Mouse (Mus musculus) kidney, adult 2 months (tissue): ENCODE measurements around the gene Chrm1. TPM values are rescaled to one million over a fixed set of nuclear protein-coding genes. Genes with fewer than 3 reads are reported as not detected.

ENCODE experiments used
- DNase-seq: peaks from one replicate; pipeline ENCODE4 v3.0.0; 2021
- H3K27ac ChIP-seq: fragments of 200-500 bp; 2 replicates; pipeline ENCODE4 v1.5.1; 2012; ENCODE audit warnings: low read depth, low read length, control low read depth, inconsistent platforms; ENCODE audit not compliant: insufficient read depth
- H3K27me3 ChIP-seq: fragments of 200-500 bp; replicated peaks from 2 replicates; pipeline ENCODE4 v1.6.1; 2012; ENCODE audit warnings: mild to moderate bottlenecking, moderate library complexity, low read length, inconsistent platforms; ENCODE audit not compliant: control insufficient read depth, insufficient read depth
- H3K36me3 ChIP-seq: fragments of 200-500 bp; 2 replicates; pipeline ENCODE4 v1.6.1; 2012; ENCODE audit warnings: mild to moderate bottlenecking, moderate library complexity, low read length, inconsistent platforms; ENCODE audit not compliant: control insufficient read depth, insufficient read depth
- H3K4me1 ChIP-seq: fragments of 200-500 bp; 2 replicates; pipeline ENCODE4 v1.6.1; 2011; ENCODE audit warnings: low read length; ENCODE audit not compliant: control insufficient read depth, insufficient read depth
- H3K4me3 ChIP-seq: fragments of 200-500 bp; 2 replicates; pipeline ENCODE4 v1.5.1; 2011; ENCODE audit warnings: mild to moderate bottlenecking, low read depth, low read length, control low read depth; ENCODE audit not compliant: insufficient read depth
- CTCF ChIP-seq: fragments of 200-500 bp; conservative IDR thresholded peaks from 2 replicates; pipeline ENCODE4 v1.5.1; 2011; ENCODE audit warnings: low read depth, mild to moderate bottlenecking, control low read depth, low read length, moderate library complexity, mixed read lengths; ENCODE audit not compliant: insufficient read depth, insufficient read length
- POLR2A ChIP-seq: fragments of 200-500 bp; IDR thresholded peaks from one replicate; pipeline ENCODE4 v1.6.1; 2011; ENCODE audit warnings: low read depth, low read length, control low read depth
- WGBS: fragments of 180-500 bp; shearing (Covaris S2); methylation state at CpG from one replicate; pipeline ENCODE4 v1.1.7; 2018; 5-methylcytosine and 5-hydroxymethylcytosine counted together
- polyA plus RNA-seq: library from polyadenylated mRNA; depleted of rRNA; stranded (reverse); fragments of >200 nt; gene quantifications from 2 replicates; pipeline ENCODE4 v1.2.3, GENCODE M21; 2012; rRNA removed

Gene Chrm1
- 0.53 and 0.62 TPM in 2 replicates for polyA plus RNA-seq

DNA sequence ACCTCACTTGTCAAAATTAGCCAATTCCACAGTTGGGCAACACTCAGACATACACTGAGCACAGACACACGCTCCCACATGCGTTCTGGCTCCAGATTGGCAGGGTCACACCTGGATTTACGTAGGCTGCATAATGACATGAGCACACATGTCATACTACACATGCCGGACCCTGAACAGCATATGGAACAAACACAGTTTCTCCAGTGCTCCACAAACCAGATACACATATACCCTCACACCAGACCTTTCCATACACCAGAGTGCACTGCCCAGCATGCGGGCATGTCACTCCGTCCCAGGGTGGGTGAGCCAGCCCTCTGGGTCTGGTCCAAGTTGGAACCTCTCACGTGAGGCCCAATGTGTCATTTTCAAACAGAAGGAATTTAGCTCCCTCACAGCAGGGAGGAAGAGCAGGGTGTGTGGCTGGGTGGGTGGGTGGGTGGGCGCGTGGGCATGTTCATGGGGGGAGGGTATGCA is at the start of gene Chrm1:
Gene Chrm1 (plus strand): TSS at position 430 of the 480 bp plus-strand sequence.
- DNase-seq, result no peak
- H3K4me1 ChIP-seq, result no peaks in the 10 kb centered on the region
- 61% methylated on average over 9 of the region's 9 CpGs for WGBS
- no peaks in the 10 kb centered on the region for H3K27me3 ChIP-seq
- H3K4me3 ChIP-seq, result no peak within 1 kb of the TSS
- TF ChIP-seq CTCF (no peak), POLR2A (no peak)
- no peaks in the 10 kb centered on the region for H3K36me3 ChIP-seq
- no peak within 1 kb of the TSS for H3K27ac ChIP-seq

DNA sequence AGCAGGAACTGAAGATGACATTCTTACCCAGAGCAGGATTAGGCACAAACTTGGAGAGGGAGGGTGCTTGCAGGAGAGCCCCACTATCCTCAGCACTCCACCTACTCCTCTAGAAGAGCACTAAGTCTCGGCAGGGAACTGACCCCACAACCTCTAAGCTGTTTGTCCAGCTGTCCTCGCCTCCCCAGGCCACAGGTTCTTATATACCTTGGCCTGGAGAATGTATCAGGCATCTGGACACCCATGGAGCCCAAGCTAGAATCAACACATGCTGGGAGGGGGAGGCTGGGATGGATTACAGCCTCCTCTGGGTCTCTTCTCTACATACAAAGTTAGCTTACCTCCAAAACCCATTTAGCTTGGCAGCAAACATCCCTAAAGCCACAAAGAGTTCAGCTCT is 49.2 kb upstream of the Chrm1 start:
- Histone ChIP-seq H3K36me3 (no peaks in the 10 kb centered on the region), H3K27me3 (no peaks in the 10 kb centered on the region), H3K27ac (peak overlapping the region; percentile 98; the same call in 1 of the 2 replicates), H3K4me3 (no peak overlapping the region), H3K4me1 (peaks cover 22% of the 10 kb centered on the region)
- no peak for TF ChIP-seq CTCF
- TF ChIP-seq POLR2A, result no peak
- no peak for DNase-seq
- WGBS, result 57% methylated on average over 2 of the region's 2 CpGs

DNA sequence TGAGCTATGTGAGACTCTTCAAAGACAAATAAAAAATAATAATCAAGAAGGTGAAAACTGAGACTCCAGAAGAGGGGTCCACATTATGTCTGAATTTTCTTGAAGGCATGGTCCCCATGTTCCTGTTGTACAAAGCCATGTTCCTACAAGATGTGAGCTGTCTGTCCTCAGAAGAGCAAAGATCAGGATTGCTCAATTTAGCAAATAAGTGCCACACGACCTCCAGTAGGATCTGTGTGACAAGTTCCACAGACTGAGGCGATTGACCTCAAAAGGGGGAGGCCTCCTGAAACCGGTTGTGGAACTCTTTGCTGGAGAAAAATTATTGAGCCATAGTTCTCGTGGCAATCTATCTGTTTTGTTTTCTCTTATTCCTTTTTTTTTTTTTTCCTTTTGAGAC is 47.3 kb upstream of the Chrm1 start:
- H3K27ac ChIP-seq, result no peak overlapping the region
- no peak overlapping the region for H3K4me3 ChIP-seq
- no peaks in the 10 kb centered on the region for H3K27me3 ChIP-seq
- H3K36me3 ChIP-seq, result no peaks in the 10 kb centered on the region; the same call in 1 of the 2 replicates
- H3K4me1 ChIP-seq, result peaks cover 16% of the 10 kb centered on the region
- TF ChIP-seq CTCF (no peak), POLR2A (no peak)
- WGBS, result 36% methylated on average over 4 of the region's 4 CpGs
- peak; percentile 48 for DNase-seq

DNA sequence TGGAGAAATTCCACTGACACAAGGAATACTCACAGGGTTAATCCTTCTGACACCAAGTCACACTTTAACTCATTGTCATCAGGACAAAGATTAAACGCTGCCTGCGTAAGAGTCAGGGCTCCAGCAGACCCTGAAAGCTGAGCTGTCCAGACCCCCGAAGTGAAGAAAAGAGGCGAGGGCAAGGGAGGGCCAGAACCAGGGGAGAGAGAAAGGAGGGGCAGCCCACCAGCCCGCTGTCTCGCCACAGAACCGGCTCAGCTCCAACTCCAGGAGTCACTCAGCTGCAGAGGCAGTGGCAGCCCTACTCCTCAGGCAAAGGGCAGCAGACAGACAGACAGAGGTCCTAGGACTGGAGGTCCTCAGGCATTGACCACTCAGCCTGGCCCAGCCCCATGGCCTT is 45.7 kb upstream of the Chrm1 start, which contains the start of gene Slc22a6:
Gene Slc22a6 (plus strand): TSS at position 136 of the 400 bp plus-strand sequence.
- 20% methylated on average over 7 of the region's 7 CpGs for WGBS
- H3K27me3 ChIP-seq, result no peaks in the 10 kb centered on the region
- H3K4me1 ChIP-seq, result peaks cover 8% of the 10 kb centered on the region
- peak within 1 kb of the TSS; percentile 94 for H3K27ac ChIP-seq
- peak within 1 kb of the TSS; percentile 77 for H3K4me3 ChIP-seq
- no peaks in the 10 kb centered on the region; the same call in 1 of the 2 replicates for H3K36me3 ChIP-seq
- peak; percentile 83 for DNase-seq
- TF ChIP-seq POLR2A (no peak), CTCF (no peak)

DNA sequence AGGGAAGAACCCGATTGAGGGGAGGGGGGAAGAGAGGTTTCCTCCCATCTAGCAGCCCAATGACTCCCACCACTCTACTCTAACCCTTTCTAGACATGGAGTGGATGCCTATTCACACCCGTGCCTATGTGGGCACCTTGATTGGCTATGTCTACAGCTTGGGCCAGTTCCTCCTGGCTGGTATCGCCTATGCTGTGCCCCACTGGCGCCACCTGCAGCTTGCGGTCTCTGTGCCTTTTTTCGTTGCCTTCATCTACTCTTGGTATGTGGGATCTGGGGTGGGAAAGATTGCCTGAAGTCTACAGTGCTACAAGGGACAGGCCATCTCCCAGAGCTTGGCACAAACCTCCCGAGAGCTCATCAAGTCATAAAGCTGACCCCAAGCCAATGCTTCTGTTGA is 42.5 kb upstream of the Chrm1 start:
- peak overlapping the region; percentile 10 for H3K4me3 ChIP-seq
- DNase-seq, result peak; percentile 55
- 81% methylated on average over 7 of the region's 7 CpGs for WGBS
- no peaks in the 10 kb centered on the region for H3K27me3 ChIP-seq
- no peak; the same call in 1 of the 2 replicates for TF ChIP-seq CTCF
- no peak for TF ChIP-seq POLR2A
- peak overlapping the region; percentile 18; the same call in 1 of the 2 replicates for H3K27ac ChIP-seq
- H3K36me3 ChIP-seq, result peaks cover 1% of the 10 kb centered on the region; the same call in 1 of the 2 replicates
- H3K4me1 ChIP-seq, result no peaks in the 10 kb centered on the region

DNA sequence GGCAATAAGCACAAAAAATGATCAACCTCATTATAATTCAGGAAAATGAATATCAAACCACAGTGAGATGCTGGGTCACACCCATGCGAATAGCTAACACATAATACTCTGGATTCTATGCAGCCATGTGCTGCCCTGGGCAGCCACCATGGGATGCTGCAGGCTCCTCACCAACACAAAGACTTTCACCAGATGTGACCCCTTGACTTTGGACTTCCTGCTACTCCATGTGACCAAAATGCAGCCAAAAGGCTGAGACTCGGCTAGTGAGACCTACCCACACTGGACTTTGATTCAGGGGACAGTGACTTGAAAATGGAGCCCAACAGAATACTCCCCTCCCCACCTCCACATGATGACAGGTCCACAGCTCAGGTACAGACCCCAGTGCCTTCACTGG is 33.3 kb upstream of the Chrm1 start:
- no peak overlapping the region for H3K4me3 ChIP-seq
- 47% methylated on average over 2 of the region's 2 CpGs for WGBS
- TF ChIP-seq POLR2A (no peak), CTCF (peak; percentile 34; the same call in 1 of the 2 replicates)
- DNase-seq, result peak; percentile 91
- no peaks in the 10 kb centered on the region for H3K36me3 ChIP-seq
- peaks cover 4% of the 10 kb centered on the region; the same call in 1 of the 2 replicates for H3K4me1 ChIP-seq
- peak overlapping the region; percentile 74 for H3K27ac ChIP-seq
- no peaks in the 10 kb centered on the region for H3K27me3 ChIP-seq

DNA sequence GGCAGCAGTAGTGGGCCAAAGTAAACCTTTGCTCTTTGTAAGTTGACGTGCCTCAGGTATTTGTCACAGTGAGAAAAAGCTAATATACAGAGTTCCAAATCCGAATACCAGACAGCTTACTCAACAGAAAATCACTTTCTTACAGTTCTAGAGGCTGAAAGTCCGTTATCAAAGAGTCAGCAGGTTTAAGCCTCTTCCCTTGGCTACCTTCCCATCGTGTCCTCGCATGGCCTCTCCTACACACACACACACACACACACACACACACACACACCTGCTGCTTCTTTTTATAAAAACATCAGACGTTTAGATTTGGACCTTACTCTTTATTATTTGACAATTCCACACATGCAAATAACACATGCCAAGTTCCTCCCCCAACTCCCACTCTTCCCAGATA is 32.8 kb upstream of the Chrm1 start:
- WGBS, result 40% methylated on average over 6 of the region's 6 CpGs
- Histone ChIP-seq H3K27me3 (no peaks in the 10 kb centered on the region), H3K4me3 (no peak overlapping the region), H3K36me3 (no peaks in the 10 kb centered on the region), H3K4me1 (peaks cover 4% of the 10 kb centered on the region; the same call in 1 of the 2 replicates), H3K27ac (peak overlapping the region; percentile 74)
- peak; percentile 82 for DNase-seq
- TF ChIP-seq POLR2A (no peak), CTCF (no peak)
